Mouse (Mus musculus) adrenal gland, postnatal 14 days (tissue): Measurements from ENCODE around the gene Brsk1. TPM values are rescaled to one million over a fixed set of nuclear protein-coding genes. Genes with fewer than 3 reads are reported as not detected.

Source experiments
- DNase-seq: peaks from one replicate; pipeline ENCODE4 v3.0.0; 2021; ENCODE audit warnings: mixed read lengths
- total RNA-seq: library from RNA; stranded (reverse); gene quantifications from 2 replicates; pipeline ENCODE4 v1.2.3, GENCODE M21; 2021

Brsk1 gene
- total RNA-seq, 1 experiment from 2014 or later, result 6.0 TPM

DNA sequence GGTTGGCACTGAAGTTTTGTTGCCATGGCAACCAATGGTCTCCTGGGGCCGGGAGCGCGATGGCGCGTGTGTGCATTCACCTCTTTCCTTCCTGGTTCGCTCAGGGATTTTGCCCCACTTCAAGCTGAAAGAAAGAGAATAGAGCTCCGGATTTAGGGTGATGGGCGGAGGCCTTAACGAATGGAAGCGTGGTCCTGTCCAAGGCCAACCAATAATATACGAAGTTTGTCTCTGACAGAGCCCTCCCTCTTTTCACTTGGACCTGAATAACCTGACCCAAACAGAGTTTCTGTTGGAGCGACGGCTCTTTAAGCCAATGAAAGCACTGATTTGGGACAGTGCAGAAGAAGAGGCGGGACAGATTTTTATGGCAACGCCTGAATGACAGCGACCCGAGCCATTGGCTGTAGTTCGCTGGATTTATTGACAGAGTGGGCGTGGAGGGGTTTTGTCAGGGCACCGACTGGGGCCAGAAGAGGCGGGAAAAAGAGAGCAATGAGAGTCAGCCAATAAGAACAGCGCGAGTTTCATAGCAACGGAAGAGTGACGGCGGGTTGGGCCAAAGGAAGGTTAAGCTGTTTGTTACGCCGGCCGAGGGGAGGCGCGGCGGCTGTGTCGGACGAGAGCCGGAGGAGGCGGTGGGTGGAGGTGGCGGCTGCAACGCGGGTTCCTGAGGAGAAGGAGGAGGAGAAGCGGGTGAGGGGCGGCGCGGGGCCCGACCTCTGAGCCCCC is 49.3 kb downstream of the Brsk1 start, which contains the start of gene Kmt5c:
Kmt5c (plus strand) TSS at position 572 of the 732 bp plus-strand sequence.
- peak; percentile 98 for DNase-seq

DNA sequence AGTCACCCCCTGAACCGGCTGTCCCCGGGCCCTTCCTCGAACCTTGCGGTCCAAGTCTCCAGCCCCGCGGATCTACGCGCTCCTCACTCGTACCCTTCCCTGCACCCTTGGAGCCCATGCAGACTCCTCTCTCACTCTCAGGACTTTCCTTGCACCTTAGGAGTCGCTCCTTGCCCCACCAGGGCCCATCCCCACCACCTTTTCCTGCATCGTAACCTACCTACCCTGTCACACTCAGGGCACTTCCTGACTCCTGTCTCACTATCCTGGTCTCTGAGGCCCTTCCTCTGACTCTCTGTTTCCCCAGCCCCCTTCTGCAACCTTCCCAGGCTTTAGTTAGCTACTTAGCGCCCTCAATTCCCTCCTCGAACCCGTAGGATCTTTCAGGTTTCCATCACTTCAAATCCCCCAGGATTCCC is 49.9 kb downstream of the Brsk1 start:
- DNase-seq, result no peak

DNA sequence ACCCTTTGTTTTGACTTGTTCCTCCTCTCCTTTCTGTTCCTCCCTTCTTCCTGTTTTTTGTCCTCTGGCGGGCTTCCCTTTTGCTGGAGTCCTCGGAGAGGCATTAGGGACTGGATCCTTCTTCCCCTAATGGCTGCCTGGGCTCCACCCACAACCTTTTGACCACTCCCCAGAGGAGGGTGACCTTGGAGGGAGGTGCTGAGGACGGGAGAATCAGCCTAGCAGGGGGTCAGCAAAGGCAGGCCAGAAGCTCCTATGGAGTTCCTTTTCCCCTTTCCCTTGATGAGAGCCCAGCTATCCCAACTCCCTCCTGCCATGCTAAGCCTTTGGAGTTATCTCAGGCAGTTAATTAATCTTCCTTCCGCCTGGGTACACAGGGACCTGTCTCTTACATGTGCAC is 50.7 kb downstream of the Brsk1 start:
- DNase-seq, result peak; percentile 82

DNA sequence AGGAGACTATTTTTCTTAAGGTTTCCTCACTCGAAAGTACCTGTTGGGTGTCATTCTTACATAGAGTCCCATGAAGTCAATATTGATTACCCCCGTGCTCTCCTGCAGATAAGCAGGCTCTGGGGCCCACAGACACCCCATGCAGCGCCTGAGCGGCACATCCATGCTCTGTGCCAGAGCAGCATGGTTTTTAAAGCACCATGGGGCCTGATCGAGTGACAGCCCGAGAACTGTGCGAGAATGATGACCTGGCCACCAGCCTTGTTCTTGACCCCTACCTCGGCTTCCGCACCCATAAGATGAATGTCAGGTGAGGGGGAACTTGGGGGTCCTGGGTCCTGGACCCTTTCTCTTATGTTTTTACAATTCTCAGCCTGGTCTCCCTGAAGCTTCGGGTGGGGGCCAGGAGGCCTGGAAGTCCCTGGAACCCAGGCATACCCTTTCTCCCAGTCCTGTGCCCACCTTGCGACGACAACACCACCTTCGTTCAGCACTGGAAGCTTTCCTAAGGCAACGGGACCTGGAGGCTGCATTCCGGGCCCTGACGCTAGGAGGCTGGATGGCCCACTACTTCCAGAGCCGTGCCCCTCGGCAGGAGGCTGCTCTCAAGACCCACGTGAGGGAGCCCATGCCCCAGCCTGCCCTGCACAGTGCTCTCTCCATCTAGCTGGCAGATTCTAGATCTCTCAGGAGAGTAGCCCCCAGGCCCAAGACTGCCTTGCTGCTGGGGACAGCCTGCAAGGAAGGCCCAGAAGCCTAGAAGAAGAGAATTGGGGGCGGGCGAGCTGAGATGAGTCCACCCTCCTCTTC is 51.5 kb downstream of the Brsk1 start:
- DNase-seq, result no peak

DNA sequence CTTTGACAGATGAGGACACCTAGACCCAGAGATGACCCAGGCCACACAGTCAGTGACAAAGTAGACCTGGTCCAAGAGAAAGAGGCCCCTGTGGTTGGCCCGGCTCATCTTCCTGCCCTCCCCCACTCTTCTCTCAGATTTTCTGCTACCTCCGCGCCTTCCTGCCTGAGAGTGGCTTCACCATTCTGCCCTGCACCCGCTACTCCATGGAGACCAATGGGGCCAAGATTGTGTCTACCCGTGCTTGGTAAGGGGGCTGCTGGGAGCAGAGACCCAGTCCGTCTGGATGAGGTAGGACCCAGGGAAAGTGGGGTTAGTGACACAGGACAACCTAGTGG is 52.0 kb downstream of the Brsk1 start:
- no peak for DNase-seq

DNA sequence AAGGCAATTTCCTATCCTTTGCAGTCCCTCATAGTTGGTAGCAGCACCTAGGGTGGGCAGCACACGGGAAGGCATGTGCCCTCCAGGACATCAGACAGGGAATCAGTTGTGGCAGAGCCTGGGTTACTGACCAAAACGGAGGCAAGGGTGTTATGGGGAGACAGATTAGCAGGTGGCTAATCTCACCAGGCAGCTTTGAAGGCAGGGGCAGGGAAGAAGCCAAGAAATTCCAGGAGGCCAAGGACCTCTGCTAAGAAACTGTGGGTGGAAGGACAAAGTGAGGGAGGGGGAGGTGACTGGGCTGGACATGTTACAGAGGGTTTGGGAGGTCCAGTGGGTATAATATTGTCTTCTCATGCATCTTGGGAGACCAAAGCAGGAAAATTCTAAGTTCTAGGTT is 53.0 kb downstream of the Brsk1 start:
- DNase-seq, result no peak

DNA sequence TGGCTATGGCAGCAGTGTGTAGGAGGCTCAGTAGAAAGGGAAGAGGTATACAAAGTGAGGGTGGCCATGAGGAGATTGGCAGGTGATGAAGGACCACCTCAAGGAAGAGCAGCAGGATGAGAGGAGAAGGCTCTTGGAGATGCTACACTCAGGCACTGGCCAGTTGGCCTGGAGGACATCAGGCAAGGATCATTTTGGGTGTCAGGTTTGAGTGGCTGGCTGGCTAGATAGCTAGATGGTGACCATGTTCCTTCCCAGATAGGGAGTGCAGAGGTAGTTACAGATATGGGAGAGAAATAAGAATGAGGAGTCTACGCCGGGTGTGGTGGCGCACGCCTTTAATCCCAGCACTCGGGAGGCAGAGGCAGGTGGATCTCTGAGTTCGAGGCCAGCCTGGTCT is 54.5 kb downstream of the Brsk1 start:
- no peak for DNase-seq

DNA sequence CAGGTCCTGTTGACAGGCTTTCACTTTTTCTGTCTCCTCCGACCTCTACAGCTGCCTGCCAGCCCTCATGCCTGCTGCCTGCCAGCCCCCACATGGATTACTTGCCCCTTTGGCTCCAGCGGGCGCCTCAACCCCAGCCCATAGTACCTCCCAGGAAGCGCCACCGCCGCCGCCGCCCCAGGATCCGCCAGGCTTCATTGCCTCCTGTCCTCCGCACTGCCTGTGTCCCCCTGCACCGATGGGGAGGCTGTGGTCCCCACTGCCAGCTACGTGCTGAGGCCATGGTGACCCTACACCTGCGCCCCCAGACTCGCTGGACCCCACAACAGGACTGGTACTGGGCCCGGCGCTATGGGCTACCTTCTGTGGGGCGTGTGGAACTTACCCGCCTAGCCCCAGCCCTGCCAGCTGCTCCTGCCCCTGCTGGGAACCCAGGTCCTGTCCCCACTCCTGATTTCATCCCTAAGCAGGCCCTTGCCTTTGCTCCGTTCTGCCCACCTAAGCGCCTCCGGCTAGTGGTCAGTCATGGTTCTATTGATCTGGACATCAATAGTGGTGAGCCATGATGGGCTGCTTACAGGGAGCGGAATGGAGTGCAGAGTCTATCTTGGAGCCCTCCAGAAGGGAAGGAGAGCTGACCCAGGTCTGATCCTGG is 56.0 kb downstream of the Brsk1 start:
- DNase-seq, result no peak

DNA sequence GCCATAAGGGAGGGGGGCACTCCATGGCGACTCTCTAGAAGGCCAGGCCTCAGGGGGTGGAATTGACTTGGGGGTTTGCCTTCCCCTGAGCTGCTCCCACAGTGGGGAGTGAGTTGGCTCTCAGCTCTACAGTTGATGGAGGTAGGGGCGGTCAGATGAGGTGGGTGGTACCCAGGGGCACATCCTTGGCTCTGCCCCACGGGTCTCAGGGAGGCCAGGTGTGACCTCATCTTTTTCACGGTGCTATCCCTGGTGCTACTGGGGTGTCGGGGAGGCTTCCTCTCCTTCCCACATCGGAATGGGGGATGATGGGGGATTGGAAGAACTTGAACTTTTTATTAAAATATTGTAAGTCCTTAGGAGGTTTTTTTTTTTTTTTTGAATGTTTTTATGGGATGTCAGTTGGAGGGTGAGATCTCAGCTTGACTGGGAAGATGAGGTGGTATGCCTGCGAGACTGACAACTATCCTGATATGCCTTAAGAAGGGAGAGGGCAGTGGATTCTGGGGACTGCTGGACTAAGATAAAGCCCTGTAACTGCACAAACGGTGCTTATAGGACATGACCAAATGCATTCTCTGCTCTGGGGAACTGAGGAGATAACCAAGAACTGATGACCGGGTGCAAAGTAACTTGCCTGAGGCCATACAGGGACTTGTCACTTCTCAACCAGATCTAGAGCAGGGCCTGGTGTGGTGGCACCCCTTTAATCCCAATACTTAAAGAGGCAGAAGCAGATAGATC is 56.9 kb downstream of the Brsk1 start:
- no peak for DNase-seq

DNA sequence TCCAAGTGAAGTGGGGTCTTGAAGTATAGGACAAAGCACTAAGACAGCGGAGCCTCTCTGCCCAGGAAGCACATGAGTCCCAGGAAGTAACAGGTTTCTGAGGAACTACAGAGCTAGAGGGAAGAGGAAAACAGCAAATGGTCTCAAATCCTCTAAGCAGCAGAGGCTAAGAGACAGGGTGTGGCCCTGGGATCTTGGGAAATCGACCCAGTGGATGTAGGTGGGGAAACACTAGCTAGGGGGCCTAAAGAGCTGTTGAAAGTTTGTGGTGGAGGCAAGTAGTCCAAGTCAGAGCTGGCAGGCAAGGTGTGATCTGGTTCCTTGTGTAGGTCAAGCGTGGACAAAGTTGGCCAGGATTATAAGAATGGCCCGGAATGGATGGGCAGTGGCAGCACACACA is 57.9 kb downstream of the Brsk1 start:
- DNase-seq, result no peak

DNA sequence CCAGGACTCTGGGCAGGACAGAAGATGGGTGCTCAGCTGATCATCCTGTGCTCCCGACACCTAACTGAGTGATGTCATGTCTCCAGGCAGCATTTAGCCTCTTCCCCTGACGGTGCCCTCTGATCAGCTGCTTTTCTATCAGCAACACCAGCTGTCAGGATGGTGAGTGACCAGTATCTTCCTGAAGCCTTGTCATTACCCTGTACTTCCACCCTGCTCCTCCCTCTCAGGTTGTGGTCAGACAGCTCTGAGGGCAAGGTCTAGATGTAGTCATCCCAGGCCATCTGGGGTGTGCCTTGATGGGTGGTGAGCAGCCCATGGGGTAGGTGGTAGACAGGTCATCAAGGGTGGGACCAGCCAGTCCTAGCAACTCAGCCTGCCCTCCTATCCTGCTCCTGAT is 58.8 kb downstream of the Brsk1 start:
- DNase-seq, result no peak

DNA sequence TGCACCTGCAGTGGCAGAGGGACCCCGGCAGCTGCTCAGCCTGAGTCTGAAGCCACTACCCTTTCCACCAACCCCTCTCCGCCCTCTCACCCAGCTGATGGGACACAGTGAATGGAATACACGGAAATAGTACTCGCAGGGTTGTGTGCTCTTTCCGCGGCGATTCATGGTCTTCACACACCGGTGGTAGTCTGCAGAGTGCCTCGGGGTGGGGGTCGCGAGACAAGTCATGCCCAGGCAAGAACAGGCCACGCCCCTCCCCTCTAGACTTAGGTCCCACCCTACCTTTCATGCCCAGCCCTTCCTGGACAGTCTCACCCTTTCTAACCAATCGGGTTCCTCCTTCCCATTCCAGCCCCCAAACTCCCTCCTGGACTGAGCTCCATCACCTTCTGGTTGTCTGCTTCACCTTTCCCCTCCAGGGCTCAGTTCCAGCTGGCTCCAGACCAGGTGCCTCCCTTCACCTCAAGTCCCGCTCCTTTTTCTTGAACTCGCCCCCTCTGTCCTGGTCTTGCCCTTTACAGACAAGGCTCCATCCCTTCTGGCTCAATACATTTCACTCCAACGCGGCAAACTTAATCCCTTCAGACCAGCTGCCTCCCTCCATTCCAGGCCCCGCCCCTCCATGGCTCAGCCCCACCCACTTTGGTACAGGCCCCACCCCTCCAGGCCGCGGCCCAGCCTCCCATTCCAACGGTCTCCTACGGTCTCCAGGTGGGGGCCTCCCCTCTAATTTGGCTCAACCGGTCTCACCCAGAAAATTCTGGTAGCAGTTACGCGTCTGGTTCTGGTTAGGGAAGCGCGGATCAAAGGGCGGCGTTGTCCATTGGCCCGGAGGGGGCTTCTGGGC is 61.8 kb downstream of the Brsk1 start:
- DNase-seq, result peak; percentile 82

DNA sequence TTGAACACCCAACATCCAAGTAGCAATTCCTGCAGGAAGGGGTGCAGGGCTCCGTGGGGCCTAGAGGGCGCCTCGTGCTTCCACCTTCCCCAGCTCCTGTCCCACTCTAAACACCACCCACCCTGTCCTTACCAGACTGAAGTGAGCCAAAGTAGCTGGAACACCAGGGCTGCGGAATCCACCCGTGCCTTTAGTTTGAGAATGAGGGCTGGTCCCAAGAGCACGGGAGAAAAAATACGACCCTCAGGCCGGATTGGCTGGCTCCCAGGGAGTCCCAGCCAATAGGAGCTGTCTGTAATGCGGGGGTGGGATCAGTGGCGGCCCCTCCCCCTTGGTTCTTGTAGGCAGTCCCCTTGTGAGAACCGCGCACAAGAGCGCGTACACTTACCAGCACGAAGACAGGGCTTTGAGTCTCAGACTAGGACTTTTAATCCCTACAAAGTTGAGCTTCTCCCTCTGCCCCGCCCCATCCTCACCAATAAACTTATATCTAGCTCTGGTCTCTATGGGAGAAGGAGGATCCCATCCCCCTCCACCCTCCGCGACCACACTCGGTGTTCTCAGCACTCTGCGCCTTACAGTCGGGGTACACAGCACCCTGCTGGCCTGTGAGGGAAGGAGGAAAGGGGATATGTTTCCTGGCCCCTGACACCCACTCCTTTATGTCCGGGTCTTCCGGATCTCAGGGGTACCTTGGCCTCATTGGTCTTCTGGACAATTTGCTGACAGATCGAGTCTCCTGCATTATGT is 62.6 kb downstream of the Brsk1 start, which contains the start of gene Cox6b2:
Cox6b2 (minus strand) TSS at position 274 of the 750 bp plus-strand sequence.
- peak; percentile 91 for DNase-seq

DNA sequence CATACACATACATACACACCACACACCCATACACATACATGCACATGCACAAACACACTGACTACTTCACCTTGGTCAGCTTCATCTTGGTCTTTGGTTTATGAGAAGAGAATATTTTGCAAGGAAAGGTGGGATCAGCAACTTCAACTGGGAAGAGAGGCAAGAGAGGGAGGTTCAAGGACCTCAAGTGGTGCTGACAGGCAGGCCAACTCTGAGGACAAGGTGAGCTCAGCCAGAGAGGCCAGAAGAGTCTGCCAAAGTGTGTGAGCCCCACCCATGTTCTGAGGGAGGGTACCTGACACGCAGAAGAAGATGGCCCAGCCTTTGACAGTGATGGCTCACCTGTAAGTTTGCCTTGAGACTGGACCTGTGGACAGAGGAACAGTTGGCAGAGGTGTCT is 69.3 kb downstream of the Brsk1 start:
- DNase-seq, result no peak

DNA sequence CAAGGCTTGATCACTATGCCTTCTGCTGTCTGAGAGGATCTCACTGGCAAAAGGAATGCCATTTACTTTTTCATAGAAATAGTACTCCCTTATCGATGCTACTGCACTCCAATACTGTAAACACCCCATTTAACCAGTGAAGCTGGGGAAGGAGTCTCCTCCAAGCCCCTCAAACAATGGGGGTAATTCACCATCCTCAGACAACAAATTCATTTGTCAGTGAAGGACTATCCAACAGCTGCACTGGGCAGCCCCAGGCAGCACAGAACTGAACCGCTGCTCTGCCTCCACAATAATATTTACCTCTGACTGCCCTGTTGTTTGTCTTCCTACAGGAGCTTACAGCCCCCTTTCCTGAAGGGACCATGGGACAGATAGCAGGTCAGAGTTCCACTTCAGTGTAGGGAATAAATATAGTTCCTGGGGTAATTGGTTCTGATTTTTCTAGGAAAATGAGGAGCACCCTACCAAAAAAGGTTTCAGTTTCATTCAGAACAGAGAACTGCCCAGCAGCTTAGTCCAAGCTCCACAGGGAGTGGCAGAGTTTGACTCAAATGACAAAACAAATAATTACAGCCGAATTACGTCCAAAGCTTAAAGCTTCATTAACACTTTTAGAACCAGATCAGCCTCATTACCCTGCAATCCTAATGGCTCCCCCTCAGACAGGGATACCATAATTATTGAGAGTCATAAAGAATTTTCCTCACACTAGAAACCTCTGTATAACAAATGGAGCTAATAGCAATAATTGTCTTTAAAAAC is 74.7 kb downstream of the Brsk1 start:
- no peak for DNase-seq
